Mouse (Mus musculus): ENCODE data around the gene Ldb3. TPM values are rescaled to one million over a fixed set of nuclear protein-coding genes. Genes with fewer than 3 reads are reported as not detected.

The Ldb3 gene
- polyA plus RNA-seq, 1 experiment, result 0.54 TPM

DNA sequence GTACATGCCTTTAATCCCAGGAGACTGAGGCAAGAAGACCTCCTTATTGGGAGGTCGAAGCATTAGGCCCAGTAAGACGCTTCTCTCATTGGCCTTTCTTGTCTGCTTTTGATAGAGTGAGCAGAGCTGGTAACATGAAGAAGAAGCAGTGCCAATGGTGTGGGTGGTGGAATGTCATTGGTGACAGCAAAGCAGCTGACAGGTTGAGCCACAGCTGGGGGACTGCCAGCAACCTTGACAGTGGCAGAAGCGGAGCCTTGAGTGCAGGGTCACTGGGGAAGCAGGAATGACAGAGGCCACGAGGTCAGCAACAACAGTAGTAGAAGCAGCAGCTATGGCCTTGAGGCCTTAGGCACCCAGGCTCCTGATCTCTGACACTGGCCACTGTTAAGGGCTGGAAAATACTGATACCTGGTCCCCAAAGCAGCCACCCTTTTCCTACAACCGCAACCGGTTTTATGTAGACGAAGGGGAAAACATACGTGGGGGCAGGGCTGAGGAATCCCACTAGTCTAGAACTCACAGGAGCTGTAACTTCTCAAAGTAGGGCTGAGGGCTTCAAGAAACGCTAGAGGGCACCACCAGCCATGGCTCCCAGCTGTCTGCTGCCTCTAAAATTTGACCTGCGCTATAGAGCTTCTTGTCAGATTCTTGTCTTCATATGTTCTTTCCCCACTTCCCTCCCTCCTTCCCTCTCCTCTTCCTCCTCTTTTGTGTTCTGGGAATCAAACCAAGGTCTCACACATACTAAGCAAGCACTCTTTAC lies 32.3 kb upstream of the Ldb3 start:
- TF ChIP-seq CTCF (IDR thresholded peaks at IDR 0.05; ENCODE audit: control insufficient read depth, insufficient read depth, insufficient replicate concordance, low read depth, low read length) (peak; percentile 30; the same call in 1 of the 2 replicates), POLR2A (IDR thresholded peaks at IDR 0.05; ENCODE audit: control insufficient read depth, low read depth, low read length) (no peak)
- H3K4me3 ChIP-seq (ENCODE audit: control insufficient read depth, low read depth, low read length), result no peak overlapping the region
- no peaks in the 10 kb centered on the region for H3K36me3 ChIP-seq (ENCODE audit: control insufficient read depth, insufficient read depth, low read length)
- H3K4me1 ChIP-seq (ENCODE audit: control insufficient read depth, insufficient read depth, low read length), result peaks cover 2% of the 10 kb centered on the region; the same call in 1 of the 2 replicates
- H3K27me3 ChIP-seq (ENCODE audit: control insufficient read depth, insufficient read depth, low read length), result no peaks in the 10 kb centered on the region
- H3K27ac ChIP-seq (ENCODE audit: control insufficient read depth, insufficient read depth, low read depth, low read length), result no peak overlapping the region

DNA sequence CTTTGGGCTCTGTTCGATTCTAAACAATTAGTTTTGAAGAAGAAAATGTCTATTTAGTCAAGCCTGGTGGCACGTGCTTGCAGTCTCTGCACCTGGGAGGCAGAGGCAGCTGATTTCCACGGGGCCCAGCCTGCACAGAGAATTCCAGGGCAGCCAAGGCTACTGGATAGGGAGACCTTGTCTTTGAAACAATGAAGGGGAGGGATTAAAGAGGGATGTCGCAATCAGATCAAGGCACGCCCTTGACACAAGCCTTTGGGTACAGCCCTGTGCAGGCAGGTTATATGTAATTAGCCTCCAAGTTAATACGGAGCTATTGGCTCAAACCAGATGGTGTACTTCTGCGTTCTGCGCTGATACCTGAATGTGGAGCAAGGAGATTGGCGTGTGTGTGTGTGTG lies 30.3 kb upstream of the Ldb3 start:
- H3K36me3 ChIP-seq (ENCODE audit: control insufficient read depth, insufficient read depth, low read length), result no peaks in the 10 kb centered on the region
- H3K27ac ChIP-seq (ENCODE audit: control insufficient read depth, insufficient read depth, low read depth, low read length), result no peak overlapping the region
- H3K4me3 ChIP-seq (ENCODE audit: control insufficient read depth, low read depth, low read length), result no peak overlapping the region
- no peaks in the 10 kb centered on the region for H3K27me3 ChIP-seq (ENCODE audit: control insufficient read depth, insufficient read depth, low read length)
- peaks cover 4% of the 10 kb centered on the region for H3K4me1 ChIP-seq (ENCODE audit: control insufficient read depth, insufficient read depth, low read length)
- TF ChIP-seq POLR2A (IDR thresholded peaks at IDR 0.05; ENCODE audit: control insufficient read depth, low read depth, low read length), result no peak
- TF ChIP-seq CTCF (IDR thresholded peaks at IDR 0.05; ENCODE audit: control insufficient read depth, insufficient read depth, insufficient replicate concordance, low read depth, low read length), result no peak

DNA sequence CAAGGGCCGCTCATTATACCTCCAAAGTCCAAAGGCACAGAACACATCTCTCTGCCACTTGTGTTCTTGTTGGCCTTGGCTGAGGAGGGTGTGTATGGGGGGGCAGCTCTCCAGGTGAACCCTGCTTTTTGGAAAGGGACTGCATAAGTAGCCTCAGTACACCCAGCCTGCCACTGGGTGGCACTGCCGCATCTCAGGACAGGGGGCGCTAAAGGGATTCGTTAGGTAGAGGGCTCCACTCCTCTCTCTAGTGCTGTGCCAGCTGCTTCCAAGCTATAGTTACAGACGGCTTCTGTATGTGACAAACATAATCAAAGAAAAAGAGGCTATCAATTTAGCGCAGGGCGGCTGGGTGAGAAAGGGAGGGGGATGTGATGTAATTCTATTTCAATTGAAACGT lies 28.3 kb upstream of the Ldb3 start:
- TF ChIP-seq CTCF (IDR thresholded peaks at IDR 0.05; ENCODE audit: control insufficient read depth, insufficient read depth, insufficient replicate concordance, low read depth, low read length), result peak; percentile 85
- no peak for TF ChIP-seq POLR2A (IDR thresholded peaks at IDR 0.05; ENCODE audit: control insufficient read depth, low read depth, low read length)
- Histone ChIP-seq H3K27me3 (ENCODE audit: control insufficient read depth, insufficient read depth, low read length) (no peaks in the 10 kb centered on the region), H3K4me3 (ENCODE audit: control insufficient read depth, low read depth, low read length) (no peak overlapping the region), H3K36me3 (ENCODE audit: control insufficient read depth, insufficient read depth, low read length) (no peaks in the 10 kb centered on the region), H3K27ac (ENCODE audit: control insufficient read depth, insufficient read depth, low read depth, low read length) (no peak overlapping the region), H3K4me1 (ENCODE audit: control insufficient read depth, insufficient read depth, low read length) (peaks cover 4% of the 10 kb centered on the region)

DNA sequence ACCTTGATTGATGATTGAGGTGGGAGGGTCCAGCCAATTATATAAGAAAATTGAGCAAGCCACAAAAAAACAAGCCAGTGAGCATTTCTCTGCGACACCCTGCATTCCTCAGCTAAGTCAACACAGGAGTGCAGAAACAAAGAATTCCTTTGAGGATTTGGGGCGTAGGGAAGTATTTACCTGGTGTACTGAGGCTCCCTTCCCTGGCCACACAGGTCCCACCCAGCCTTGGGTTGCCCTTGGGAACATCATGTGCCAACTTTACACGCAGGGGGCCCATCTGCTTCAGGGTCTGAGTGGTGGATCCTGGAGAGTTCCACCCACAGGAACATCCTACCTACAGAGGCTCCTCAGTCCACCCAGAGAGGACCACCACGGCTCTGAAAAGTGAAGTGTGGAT lies 27.1 kb upstream of the Ldb3 start:
- H3K4me1 ChIP-seq (ENCODE audit: control insufficient read depth, insufficient read depth, low read length), result peaks cover 4% of the 10 kb centered on the region
- no peaks in the 10 kb centered on the region for H3K36me3 ChIP-seq (ENCODE audit: control insufficient read depth, insufficient read depth, low read length)
- H3K27me3 ChIP-seq (ENCODE audit: control insufficient read depth, insufficient read depth, low read length), result no peaks in the 10 kb centered on the region
- no peak overlapping the region for H3K27ac ChIP-seq (ENCODE audit: control insufficient read depth, insufficient read depth, low read depth, low read length)
- H3K4me3 ChIP-seq (ENCODE audit: control insufficient read depth, low read depth, low read length), result no peak overlapping the region
- TF ChIP-seq CTCF (IDR thresholded peaks at IDR 0.05; ENCODE audit: control insufficient read depth, insufficient read depth, insufficient replicate concordance, low read depth, low read length) (no peak), POLR2A (IDR thresholded peaks at IDR 0.05; ENCODE audit: control insufficient read depth, low read depth, low read length) (no peak)

DNA sequence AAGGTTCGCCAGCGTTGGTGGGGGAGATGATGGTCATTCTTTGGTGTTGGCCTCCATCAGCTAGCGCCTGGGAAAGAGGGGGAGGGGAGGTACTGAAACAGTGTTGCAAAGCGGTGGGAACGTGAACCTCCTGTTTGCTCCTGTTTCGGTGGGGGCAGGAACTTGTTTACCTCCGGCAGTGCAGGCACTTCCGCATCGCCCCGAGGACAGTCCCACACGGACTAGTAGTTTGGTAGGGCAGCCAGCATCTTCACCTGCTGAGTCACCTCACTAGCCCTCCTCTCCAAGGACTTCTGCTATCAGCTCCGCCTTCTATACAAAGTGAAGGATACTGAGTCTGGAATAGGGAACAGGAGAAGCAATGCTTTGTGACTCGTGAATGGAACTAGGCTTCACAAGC lies 26.6 kb upstream of the Ldb3 start:
- peaks cover 4% of the 10 kb centered on the region for H3K4me1 ChIP-seq (ENCODE audit: control insufficient read depth, insufficient read depth, low read length)
- no peaks in the 10 kb centered on the region for H3K27me3 ChIP-seq (ENCODE audit: control insufficient read depth, insufficient read depth, low read length)
- H3K27ac ChIP-seq (ENCODE audit: control insufficient read depth, insufficient read depth, low read depth, low read length), result no peak overlapping the region
- peak overlapping the region; percentile 50 for H3K4me3 ChIP-seq (ENCODE audit: control insufficient read depth, low read depth, low read length)
- TF ChIP-seq CTCF (IDR thresholded peaks at IDR 0.05; ENCODE audit: control insufficient read depth, insufficient read depth, insufficient replicate concordance, low read depth, low read length), result no peak
- no peak for TF ChIP-seq POLR2A (IDR thresholded peaks at IDR 0.05; ENCODE audit: control insufficient read depth, low read depth, low read length)
- no peaks in the 10 kb centered on the region for H3K36me3 ChIP-seq (ENCODE audit: control insufficient read depth, insufficient read depth, low read length)

DNA sequence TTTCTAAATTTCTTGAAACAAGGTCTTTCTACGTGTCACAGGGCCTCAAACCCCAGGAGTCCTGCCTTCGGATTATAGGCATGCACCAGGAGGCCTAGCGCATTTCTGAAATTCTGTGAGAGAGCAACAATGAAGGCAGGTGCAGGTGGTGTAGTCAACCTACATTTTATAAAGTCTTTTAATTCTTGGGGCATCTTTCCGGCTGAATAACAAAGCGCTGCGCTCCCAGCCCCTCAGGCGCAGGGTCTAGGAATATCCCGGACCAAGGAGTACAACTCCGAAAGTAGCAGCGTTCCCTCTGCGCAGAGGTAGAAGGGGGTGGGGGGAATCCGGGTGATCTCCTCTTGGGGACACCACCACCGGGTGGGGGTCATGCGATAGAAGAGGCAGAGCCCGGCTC lies 26.1 kb upstream of the Ldb3 start:
- Histone ChIP-seq H3K36me3 (ENCODE audit: control insufficient read depth, insufficient read depth, low read length) (no peaks in the 10 kb centered on the region), H3K27ac (ENCODE audit: control insufficient read depth, insufficient read depth, low read depth, low read length) (no peak overlapping the region), H3K4me1 (ENCODE audit: control insufficient read depth, insufficient read depth, low read length) (peaks cover 4% of the 10 kb centered on the region), H3K4me3 (ENCODE audit: control insufficient read depth, low read depth, low read length) (peak overlapping the region; percentile 50; the same call in 1 of the 2 replicates), H3K27me3 (ENCODE audit: control insufficient read depth, insufficient read depth, low read length) (no peaks in the 10 kb centered on the region)
- TF ChIP-seq POLR2A (IDR thresholded peaks at IDR 0.05; ENCODE audit: control insufficient read depth, low read depth, low read length) (no peak), CTCF (IDR thresholded peaks at IDR 0.05; ENCODE audit: control insufficient read depth, insufficient read depth, insufficient replicate concordance, low read depth, low read length) (no peak)

DNA sequence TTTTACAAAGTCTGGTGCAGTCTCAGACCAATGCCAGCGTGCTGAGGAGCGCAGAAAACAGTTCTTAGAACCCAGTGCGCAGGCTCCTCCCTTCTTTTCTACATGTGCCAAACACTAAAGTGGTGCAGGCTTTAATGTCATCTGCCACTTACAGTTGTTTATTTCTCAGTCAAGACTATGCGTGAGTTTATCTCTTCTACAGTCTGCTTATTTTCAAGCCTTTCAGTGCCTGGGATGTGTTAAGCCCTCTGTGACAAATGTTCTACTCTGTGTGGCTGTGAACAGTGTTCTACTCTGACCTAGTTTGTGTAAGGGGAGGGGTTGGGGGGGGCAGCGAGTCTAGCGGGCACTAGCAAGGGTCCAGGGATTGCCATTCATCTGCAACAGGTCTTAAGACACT lies 25.0 kb upstream of the Ldb3 start:
- H3K4me3 ChIP-seq (ENCODE audit: control insufficient read depth, low read depth, low read length), result no peak overlapping the region
- TF ChIP-seq POLR2A (IDR thresholded peaks at IDR 0.05; ENCODE audit: control insufficient read depth, low read depth, low read length) (no peak), CTCF (IDR thresholded peaks at IDR 0.05; ENCODE audit: control insufficient read depth, insufficient read depth, insufficient replicate concordance, low read depth, low read length) (no peak)
- peaks cover 4% of the 10 kb centered on the region for H3K4me1 ChIP-seq (ENCODE audit: control insufficient read depth, insufficient read depth, low read length)
- H3K27me3 ChIP-seq (ENCODE audit: control insufficient read depth, insufficient read depth, low read length), result no peaks in the 10 kb centered on the region
- no peaks in the 10 kb centered on the region for H3K36me3 ChIP-seq (ENCODE audit: control insufficient read depth, insufficient read depth, low read length)
- no peak overlapping the region for H3K27ac ChIP-seq (ENCODE audit: control insufficient read depth, insufficient read depth, low read depth, low read length)

Measured in testis, adult 2 months (tissue).